Mouse (Mus musculus) C2C12 (cell line): Measurements from ENCODE around the gene Serac1. TPM values are rescaled to one million over a fixed set of nuclear protein-coding genes. Genes with fewer than 3 reads are reported as not detected.

ENCODE experiments used
- H3K27me3 ChIP-seq: one replicate; pipeline ENCODE4 v1.6.1; 2011; ENCODE audit not compliant: control insufficient read depth, insufficient read depth, insufficient read length
- H3K36me3 ChIP-seq: one replicate; pipeline ENCODE4 v1.6.1; 2011; ENCODE audit not compliant: control insufficient read depth, insufficient read depth
- H3K4me3 ChIP-seq: one replicate; pipeline ENCODE4 v1.5.1; 2011; ENCODE audit warnings: mild to moderate bottlenecking, control low read depth; ENCODE audit not compliant: poor library complexity, insufficient read depth, severe bottlenecking
- H3K79me2 ChIP-seq: one replicate; pipeline ENCODE4 v1.6.1; 2011; ENCODE audit not compliant: control insufficient read depth, insufficient read depth
- H3K79me3 ChIP-seq: one replicate; pipeline ENCODE4 v1.6.1; 2011; ENCODE audit warnings: low read depth, control low read depth
- H3ac ChIP-seq: one replicate; pipeline ENCODE3; 2011; ENCODE audit warnings: low read depth; ENCODE audit not compliant: control insufficient read depth, insufficient read length
- CEBPB ChIP-seq: IDR thresholded peaks from one replicate; pipeline ENCODE4 v1.6.1; 2011; ENCODE audit warnings: low read depth, mild to moderate bottlenecking, control low read depth, moderate library complexity
- CTCF ChIP-seq: IDR thresholded peaks from one replicate; pipeline ENCODE4 v1.5.1; 2011; ENCODE audit not compliant: control insufficient read depth, insufficient read depth, insufficient read length
- FOSL1 ChIP-seq: IDR thresholded peaks from one replicate; pipeline ENCODE4 v1.8.0; 2011; ENCODE audit warnings: mild to moderate bottlenecking, low read length; ENCODE audit not compliant: poor library complexity, insufficient read depth, severe bottlenecking
- MAX ChIP-seq: IDR thresholded peaks from one replicate; pipeline ENCODE4 v1.6.1; 2011; ENCODE audit warnings: mild to moderate bottlenecking, control low read depth
- MYOD1 ChIP-seq: IDR thresholded peaks from one replicate; pipeline ENCODE4 v1.6.1; 2011; ENCODE audit warnings: low read depth; ENCODE audit not compliant: control insufficient read depth, insufficient read length
- MYOG ChIP-seq: IDR thresholded peaks from one replicate; pipeline ENCODE4 v1.6.1; 2011; ENCODE audit not compliant: control insufficient read depth, insufficient read length; ENCODE audit errors: extremely low read depth
- USF1 ChIP-seq: IDR thresholded peaks from one replicate; pipeline ENCODE4 v1.6.1; 2011; ENCODE audit warnings: low read depth, mild to moderate bottlenecking, control low read depth, moderate library complexity
- polyA plus RNA-seq: library from polyadenylated mRNA; unstranded; fragments of >200 nt; fragmentation: generic; extraction: Trizol; gene quantifications from one replicate; pipeline ENCODE4 v1.2.1, GENCODE M21; 2012; ENCODE audit warnings: missing spikeins

Gene Serac1
- polyA plus RNA-seq, 1 experiment, result 1.8 TPM

DNA sequence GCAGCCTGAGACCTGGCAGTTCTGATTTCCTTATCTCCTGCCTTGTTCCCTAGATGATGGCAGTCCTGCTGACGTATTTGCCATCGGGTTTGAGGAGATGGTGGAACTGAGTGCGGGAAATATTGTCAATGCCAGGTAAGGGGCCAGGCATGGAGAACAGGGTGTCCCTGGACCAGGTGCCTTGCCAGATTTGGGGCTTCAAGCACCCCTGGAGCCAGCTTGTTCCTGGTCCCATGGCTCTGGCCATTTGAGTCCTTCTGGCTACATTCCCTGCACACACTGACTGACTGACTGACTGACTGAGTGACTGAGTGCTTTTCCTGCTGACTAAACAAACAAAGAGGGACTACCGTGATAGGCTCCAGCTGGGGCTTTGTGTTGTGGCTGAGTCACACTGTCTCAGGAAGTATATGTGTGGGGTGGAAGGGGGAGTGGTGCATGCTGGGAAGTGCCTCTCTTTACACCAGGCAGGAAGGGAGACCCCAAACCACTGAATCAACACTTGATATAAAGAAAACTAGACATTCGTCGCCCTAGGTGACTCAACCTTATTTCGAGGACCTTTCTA, 63.2 kb downstream of the Serac1 start:
- no peaks in the 10 kb centered on the region for H3K27me3 ChIP-seq
- no peak for TF ChIP-seq FOSL1
- TF ChIP-seq MYOG, result no peak
- peak; percentile 33 for TF ChIP-seq MAX
- TF ChIP-seq USF1, result no peak
- no peak for TF ChIP-seq CTCF
- no peak for TF ChIP-seq MYOD1
- TF ChIP-seq CEBPB, result no peak
- peaks cover 76% of the 10 kb centered on the region for H3K36me3 ChIP-seq
- H3K4me3 ChIP-seq, result no peak overlapping the region
- H3ac ChIP-seq, result no peak overlapping the region
- peaks cover 3% of the 10 kb centered on the region for H3K79me3 ChIP-seq
- no peaks in the 10 kb centered on the region for H3K79me2 ChIP-seq

DNA sequence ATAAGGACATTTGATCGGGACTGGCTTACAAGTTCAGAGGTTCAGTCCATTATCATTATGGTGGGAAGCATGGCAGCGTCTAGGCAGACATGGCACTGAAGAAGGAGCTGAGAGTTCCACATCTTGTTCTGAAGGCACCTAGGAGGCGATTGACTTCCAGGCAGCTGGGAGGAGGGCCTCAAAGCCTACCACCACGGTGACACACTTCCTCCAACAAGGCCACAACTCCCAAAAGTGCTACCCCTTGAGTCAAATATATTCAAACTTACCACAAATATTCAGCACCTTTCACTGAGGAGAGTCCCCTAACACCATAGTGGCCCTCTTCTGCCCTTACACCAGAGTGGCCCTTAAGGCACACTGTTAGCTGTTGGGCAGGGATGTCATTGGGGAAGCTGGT, 64.6 kb downstream of the Serac1 start:
- no peak overlapping the region for H3K4me3 ChIP-seq
- H3K79me3 ChIP-seq, result peaks cover 3% of the 10 kb centered on the region
- H3K36me3 ChIP-seq, result peaks cover 80% of the 10 kb centered on the region
- H3ac ChIP-seq, result no peak overlapping the region
- no peaks in the 10 kb centered on the region for H3K79me2 ChIP-seq
- no peak for TF ChIP-seq MYOD1
- no peak for TF ChIP-seq MYOG
- no peak for TF ChIP-seq CTCF
- no peak for TF ChIP-seq CEBPB
- no peak for TF ChIP-seq USF1
- TF ChIP-seq FOSL1, result no peak
- no peak for TF ChIP-seq MAX
- no peaks in the 10 kb centered on the region for H3K27me3 ChIP-seq

DNA sequence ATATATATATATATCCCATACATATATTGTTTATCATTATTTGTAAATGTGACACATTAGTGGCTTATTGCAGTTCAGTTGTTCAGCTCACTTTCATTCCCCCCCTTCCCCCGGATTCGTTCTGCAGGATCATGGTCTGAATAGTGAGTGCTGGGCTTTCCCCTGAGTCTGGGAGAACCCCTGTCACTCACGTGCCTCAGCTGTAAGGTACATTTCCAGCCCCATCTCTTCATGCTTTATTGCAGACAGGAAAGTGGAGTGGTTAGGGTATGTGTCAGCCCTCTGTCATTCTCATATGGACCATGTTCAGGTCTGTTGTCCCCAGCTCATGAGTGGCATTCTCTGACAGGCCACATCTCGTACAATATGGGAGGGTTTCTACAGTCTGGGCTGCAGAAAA, 66.5 kb downstream of the Serac1 start:
- no peak overlapping the region for H3ac ChIP-seq
- no peak for TF ChIP-seq MAX
- TF ChIP-seq CEBPB, result no peak
- no peak for TF ChIP-seq FOSL1
- TF ChIP-seq USF1, result no peak
- no peak for TF ChIP-seq MYOD1
- TF ChIP-seq MYOG, result no peak
- no peaks in the 10 kb centered on the region for H3K79me2 ChIP-seq
- peaks cover 82% of the 10 kb centered on the region for H3K36me3 ChIP-seq
- no peak overlapping the region for H3K4me3 ChIP-seq
- H3K27me3 ChIP-seq, result no peaks in the 10 kb centered on the region
- peaks cover 6% of the 10 kb centered on the region for H3K79me3 ChIP-seq

DNA sequence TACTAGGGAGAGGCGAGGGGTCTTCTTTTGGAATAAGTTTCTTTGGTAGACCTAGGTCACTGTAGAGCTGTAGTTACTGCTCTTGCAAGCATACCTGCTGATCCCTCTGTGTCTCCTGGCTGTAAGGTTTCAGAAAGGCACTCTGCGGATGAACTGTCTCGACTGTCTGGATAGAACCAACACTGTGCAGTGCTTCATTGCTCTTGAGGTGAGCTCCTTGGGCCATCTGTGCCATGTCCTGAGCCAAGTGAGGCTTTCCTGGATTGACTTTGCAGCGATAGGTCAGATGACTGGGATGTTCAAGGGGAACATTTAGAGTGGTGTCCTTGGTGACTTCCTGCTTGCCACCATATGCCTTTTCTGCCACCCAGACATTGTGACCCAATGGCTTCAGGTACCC, 69.9 kb downstream of the Serac1 start:
- Histone ChIP-seq H3K36me3 (peaks cover 76% of the 10 kb centered on the region), H3ac (no peak overlapping the region), H3K27me3 (no peaks in the 10 kb centered on the region), H3K79me2 (no peaks in the 10 kb centered on the region), H3K4me3 (no peak overlapping the region), H3K79me3 (peaks cover 4% of the 10 kb centered on the region)
- TF ChIP-seq MYOD1, result no peak
- no peak for TF ChIP-seq MAX
- TF ChIP-seq USF1, result no peak
- TF ChIP-seq MYOG, result no peak
- TF ChIP-seq CEBPB, result no peak

DNA sequence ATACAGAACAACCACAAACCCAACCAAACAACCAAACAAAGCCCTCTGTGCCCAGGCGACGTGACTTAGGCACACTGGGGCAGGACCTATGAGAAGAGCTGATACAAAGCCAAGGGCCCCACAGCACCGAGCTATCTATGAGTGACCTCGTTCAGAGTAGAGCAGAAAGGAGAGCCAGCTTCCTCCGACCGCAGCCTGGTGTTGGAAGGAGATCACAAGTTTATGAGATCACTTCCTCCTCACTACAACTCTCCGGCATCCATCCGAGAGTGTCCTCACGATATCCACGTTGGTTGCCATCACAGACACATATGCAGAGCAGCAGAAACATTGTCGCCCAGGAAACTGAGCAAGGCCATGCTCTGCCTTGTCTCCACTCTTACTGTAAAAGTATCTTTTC, 71.0 kb downstream of the Serac1 start:
- H3K27me3 ChIP-seq, result no peaks in the 10 kb centered on the region
- H3K4me3 ChIP-seq, result no peak overlapping the region
- no peak for TF ChIP-seq USF1
- TF ChIP-seq CEBPB, result no peak
- no peak for TF ChIP-seq MYOD1
- TF ChIP-seq MYOG, result no peak
- TF ChIP-seq MAX, result no peak
- no peak for TF ChIP-seq FOSL1
- no peak for TF ChIP-seq CTCF
- H3ac ChIP-seq, result no peak overlapping the region
- H3K36me3 ChIP-seq, result peaks cover 75% of the 10 kb centered on the region
- H3K79me3 ChIP-seq, result peaks cover 3% of the 10 kb centered on the region
- peaks cover 2% of the 10 kb centered on the region for H3K79me2 ChIP-seq

DNA sequence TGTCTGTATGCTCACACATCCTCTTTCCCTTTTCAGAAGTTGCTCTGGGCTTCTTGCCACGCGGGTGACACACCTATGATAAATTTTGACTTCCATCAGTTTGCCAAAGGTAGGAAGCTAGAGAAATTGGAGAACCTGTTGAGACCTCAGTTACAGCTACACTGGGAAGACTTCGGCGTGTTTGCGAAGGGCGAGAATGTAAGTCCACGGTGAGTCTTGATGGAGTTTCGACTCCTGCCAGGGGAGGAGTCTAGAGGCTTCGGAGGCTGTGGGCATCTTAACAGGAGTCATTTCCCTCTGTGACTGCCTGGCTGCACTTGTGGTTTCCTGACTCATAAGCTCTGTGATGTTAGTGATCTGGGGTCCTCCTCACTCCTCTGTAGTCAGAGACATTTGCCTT, 71.6 kb downstream of the Serac1 start:
- TF ChIP-seq USF1, result no peak
- no peak for TF ChIP-seq MAX
- no peak for TF ChIP-seq FOSL1
- TF ChIP-seq CEBPB, result no peak
- TF ChIP-seq MYOD1, result no peak
- no peak for TF ChIP-seq CTCF
- TF ChIP-seq MYOG, result no peak
- Histone ChIP-seq H3K79me3 (peaks cover 3% of the 10 kb centered on the region), H3ac (peak overlapping the region; percentile 4), H3K79me2 (peaks cover 9% of the 10 kb centered on the region), H3K36me3 (peaks cover 75% of the 10 kb centered on the region), H3K4me3 (no peak overlapping the region), H3K27me3 (no peaks in the 10 kb centered on the region)
